Mouse (Mus musculus): Measurements from ENCODE around the gene Slc22a2. TPM values are rescaled to one million over a fixed set of nuclear protein-coding genes. Genes with fewer than 3 reads are reported as not detected.
"Not testable (repeated sequence)": the region's sequence is repeated elsewhere in the genome, so short reads cannot be mapped to it uniquely, and the experiment has no call there.

Slc22a2 gene
- polyA plus RNA-seq (2015; fragmentation: Nextera tagmentation; extraction: Ambion mirVana) = not detected in 2 replicates

DNA sequence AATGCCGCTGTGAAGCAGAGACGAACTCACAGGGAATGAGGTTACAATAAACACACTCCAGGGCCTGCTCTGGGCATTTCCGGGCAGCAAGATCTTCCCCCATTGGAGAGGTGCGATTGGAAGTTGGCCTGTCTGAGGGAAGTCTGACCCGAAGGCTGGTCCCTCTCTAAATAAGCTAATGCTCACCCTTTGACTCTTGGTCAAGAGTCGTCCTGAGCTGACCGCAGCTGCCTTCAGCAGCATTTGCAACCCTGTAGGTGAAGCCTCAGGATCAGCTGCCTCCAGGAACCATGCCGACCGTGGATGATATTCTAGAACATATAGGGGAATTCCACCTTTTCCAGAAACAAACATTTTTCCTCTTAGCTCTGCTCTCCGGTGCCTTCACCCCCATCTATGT lies at the start of gene Slc22a2:
Gene Slc22a2 (plus strand): TSS at position 142 of the 400 bp plus-strand sequence.
- Histone ChIP-seq H3K27me3 (ENCODE audit: control insufficient read depth, insufficient read depth, low read depth, low read length) (no peaks in the 10 kb centered on the region), H3K27ac (ENCODE audit: low read length) (no peak within 1 kb of the TSS), H3K36me3 (ENCODE audit: control insufficient read depth, insufficient read depth, low read length) (no peaks in the 10 kb centered on the region), H3K4me2 (ENCODE audit: low read depth, low read length) (no peak within 1 kb of the TSS), H3K4me3 (ENCODE audit: low read length) (no peak within 1 kb of the TSS), H3K9me3 (ENCODE audit: control insufficient read depth, low read length) (no peaks in the 10 kb centered on the region), H3K9ac (ENCODE audit: low read length) (no peak within 1 kb of the TSS), H3K4me1 (replicated peaks; ENCODE audit: control insufficient read depth, insufficient read depth, low read length) (peaks cover 6% of the 10 kb centered on the region; the same call in 1 of the 2 replicates)
- ATAC-seq (ENCODE audit: low read depth) = no peak
- WGBS = 33% methylated on average over 10 of the region's 10 CpGs

DNA sequence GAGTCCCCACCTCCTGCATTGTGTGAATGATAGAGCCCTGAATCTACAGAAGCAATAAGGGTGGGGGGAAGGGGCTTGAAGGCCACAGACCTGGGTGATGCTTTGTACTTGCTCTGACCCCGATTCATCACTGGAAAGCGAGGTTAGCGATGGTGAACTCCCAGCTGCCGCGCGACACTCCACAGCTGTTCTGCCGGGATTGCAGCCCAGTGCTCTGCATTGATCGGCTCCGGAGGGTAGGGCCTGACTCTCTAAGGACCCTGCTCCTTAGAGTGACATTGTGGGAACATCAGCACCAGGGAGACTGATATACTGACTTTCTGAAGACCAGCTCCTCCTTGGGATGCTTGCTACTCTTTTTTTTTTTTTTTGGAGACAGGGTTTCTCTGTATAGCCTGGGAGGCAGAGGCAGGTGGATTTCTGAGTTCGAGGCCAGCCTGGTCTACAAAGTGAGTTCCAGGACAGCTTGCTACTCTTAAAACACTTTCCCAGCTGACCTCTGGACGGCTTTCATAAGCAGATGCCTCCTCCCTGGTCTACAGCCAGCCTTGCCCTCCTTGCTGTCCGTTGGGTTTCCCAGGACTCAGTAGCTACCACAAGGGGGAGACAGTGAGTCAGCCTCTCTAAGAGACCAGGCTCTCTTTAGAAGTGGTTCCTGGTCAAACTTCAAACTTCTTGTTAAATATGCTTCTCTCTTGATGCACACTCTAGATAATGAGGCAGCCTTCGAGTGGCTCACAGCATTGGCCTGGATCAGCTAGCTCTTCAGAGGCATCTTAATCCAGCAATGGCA lies 49.4 kb upstream of the Slc22a2 start:
- Histone ChIP-seq H3K9me3 (ENCODE audit: control insufficient read depth, low read length) (no peaks in the 10 kb centered on the region), H3K4me1 (replicated peaks; ENCODE audit: control insufficient read depth, insufficient read depth, low read length) (peaks cover 4% of the 10 kb centered on the region; the same call in 1 of the 2 replicates), H3K4me2 (ENCODE audit: low read depth, low read length) (no peak overlapping the region), H3K36me3 (ENCODE audit: control insufficient read depth, insufficient read depth, low read length) (no peaks in the 10 kb centered on the region), H3K27ac (ENCODE audit: low read length) (no peak overlapping the region), H3K27me3 (ENCODE audit: control insufficient read depth, insufficient read depth, low read depth, low read length) (no peaks in the 10 kb centered on the region), H3K4me3 (ENCODE audit: low read length) (no peak overlapping the region), H3K9ac (ENCODE audit: low read length) (no peak overlapping the region)
- peak; percentile 41 for ATAC-seq (ENCODE audit: low read depth)
- 40% methylated on average over 13 of the region's 13 CpGs for WGBS

DNA sequence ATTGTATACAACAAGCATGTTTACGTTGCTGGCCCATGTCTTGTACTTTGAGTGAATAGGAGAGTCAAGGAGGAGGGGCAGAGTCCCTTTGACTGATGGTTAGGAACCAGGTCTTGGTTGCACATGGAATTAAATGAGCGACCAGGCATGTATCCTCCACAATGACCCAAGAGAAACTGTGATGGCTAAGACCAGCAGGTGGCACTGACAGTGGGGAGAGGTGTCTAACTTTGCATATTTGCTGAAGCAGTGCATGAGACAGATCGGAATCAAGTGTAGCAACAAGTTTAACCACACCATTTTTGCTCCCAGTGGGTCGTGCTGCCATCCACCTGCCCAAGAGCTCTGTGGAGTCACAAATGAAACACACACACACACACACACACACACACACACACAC lies 21.7 kb upstream of the Slc22a2 start:
- H3K36me3 ChIP-seq (ENCODE audit: control insufficient read depth, insufficient read depth, low read length) = no peaks in the 10 kb centered on the region
- H3K27ac ChIP-seq (ENCODE audit: low read length) = no peak overlapping the region
- ATAC-seq (ENCODE audit: low read depth) = no peak
- 71% methylated on average over 4 of the region's 4 CpGs for WGBS
- no peak overlapping the region for H3K9ac ChIP-seq (ENCODE audit: low read length)
- peaks cover 5% of the 10 kb centered on the region for H3K9me3 ChIP-seq (ENCODE audit: control insufficient read depth, low read length)
- no peak overlapping the region for H3K4me3 ChIP-seq (ENCODE audit: low read length)
- H3K4me1 ChIP-seq (replicated peaks; ENCODE audit: control insufficient read depth, insufficient read depth, low read length) = no peaks in the 10 kb centered on the region
- no peaks in the 10 kb centered on the region for H3K27me3 ChIP-seq (ENCODE audit: control insufficient read depth, insufficient read depth, low read depth, low read length)
- no peak overlapping the region for H3K4me2 ChIP-seq (ENCODE audit: low read depth, low read length)

DNA sequence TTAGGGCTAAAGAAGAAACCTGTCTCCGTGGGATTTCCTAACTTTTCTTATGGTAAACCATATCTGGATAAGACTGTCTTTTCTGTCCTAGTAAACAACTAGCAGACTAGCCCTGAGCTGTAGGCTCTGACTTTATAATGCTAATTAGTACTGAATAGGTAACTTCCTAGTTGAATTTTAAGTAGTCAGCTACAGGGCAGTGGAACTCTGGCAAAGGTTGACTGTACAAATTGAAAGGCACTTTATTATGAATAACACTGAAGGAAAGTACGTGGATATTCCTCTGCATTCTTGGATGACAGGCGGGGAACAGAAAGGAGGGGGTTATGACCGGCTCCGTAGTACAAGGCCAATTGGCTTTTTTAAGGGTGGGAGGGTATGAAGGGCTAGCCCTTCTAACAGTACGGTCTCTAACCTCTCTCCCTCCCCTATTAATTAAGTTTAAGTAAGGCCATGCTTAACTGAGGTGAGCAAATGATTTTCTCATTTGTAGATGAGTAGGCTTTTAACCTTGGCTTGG lies 19.4 kb upstream of the Slc22a2 start:
- H3K36me3 ChIP-seq (ENCODE audit: control insufficient read depth, insufficient read depth, low read length); H3K27me3 ChIP-seq (ENCODE audit: control insufficient read depth, insufficient read depth, low read depth, low read length); H3K9me3 ChIP-seq (ENCODE audit: control insufficient read depth, low read length); H3K4me3 ChIP-seq (ENCODE audit: low read length); H3K4me2 ChIP-seq (ENCODE audit: low read depth, low read length); H3K9ac ChIP-seq (ENCODE audit: low read length); ATAC-seq (ENCODE audit: low read depth); H3K4me1 ChIP-seq (replicated peaks; ENCODE audit: control insufficient read depth, insufficient read depth, low read length); H3K27ac ChIP-seq (ENCODE audit: low read length): not testable (repeated sequence)
- 61% methylated on average over 6 of the region's 6 CpGs for WGBS

DNA sequence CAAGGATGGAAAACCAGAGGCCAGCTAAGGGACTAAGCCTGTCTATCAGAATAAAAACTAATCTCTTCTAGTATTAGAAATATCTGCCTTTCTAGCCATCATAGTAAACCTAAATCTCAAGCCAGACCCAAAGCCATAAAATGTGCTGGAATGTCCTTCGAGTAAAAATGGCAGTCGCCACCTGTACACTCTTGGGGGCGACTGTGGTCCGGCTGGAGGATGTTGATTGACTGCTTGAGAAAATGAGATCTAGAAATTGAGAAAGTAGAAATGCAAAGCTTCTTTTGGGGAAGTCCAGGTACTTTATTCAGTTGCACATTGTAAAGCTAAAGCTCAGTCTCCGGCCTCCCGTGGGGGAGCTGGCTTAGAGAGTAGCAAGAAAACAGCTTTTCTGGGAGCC lies 18.5 kb upstream of the Slc22a2 start:
- H3K4me1 ChIP-seq (replicated peaks; ENCODE audit: control insufficient read depth, insufficient read depth, low read length) = no peaks in the 10 kb centered on the region
- no peak overlapping the region for H3K4me3 ChIP-seq (ENCODE audit: low read length)
- WGBS = 89% methylated on average over 6 of the region's 6 CpGs
- no peaks in the 10 kb centered on the region for H3K9me3 ChIP-seq (ENCODE audit: control insufficient read depth, low read length)
- H3K27ac ChIP-seq (ENCODE audit: low read length) = no peak overlapping the region
- no peak for ATAC-seq (ENCODE audit: low read depth)
- no peak overlapping the region for H3K4me2 ChIP-seq (ENCODE audit: low read depth, low read length)
- no peaks in the 10 kb centered on the region for H3K36me3 ChIP-seq (ENCODE audit: control insufficient read depth, insufficient read depth, low read length)
- no peak overlapping the region for H3K9ac ChIP-seq (ENCODE audit: low read length)
- no peaks in the 10 kb centered on the region for H3K27me3 ChIP-seq (ENCODE audit: control insufficient read depth, insufficient read depth, low read depth, low read length)

DNA sequence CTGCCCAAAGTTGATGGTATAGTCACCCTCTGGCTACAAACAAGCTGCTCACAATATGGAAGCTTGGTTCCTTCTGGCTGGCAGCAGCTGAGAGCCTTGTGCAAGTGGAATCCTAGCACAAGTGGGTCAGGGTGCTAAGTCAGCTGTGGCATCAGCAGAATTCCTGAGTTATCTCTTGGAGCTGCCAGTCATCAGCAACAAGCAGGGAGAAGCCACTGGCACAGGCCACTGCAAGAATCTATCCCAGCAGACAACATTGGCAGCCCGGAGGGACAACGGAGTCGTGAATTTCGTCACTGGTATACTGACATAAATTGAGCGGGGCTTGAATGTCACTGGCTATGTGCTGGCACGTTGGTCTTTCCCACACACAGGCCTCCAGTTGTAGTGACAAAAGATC lies 12.6 kb upstream of the Slc22a2 start:
- H3K9ac ChIP-seq (ENCODE audit: low read length) = no peak overlapping the region
- H3K4me3 ChIP-seq (ENCODE audit: low read length) = no peak overlapping the region
- WGBS = 47% methylated on average over 6 of the region's 6 CpGs
- H3K27me3 ChIP-seq (ENCODE audit: control insufficient read depth, insufficient read depth, low read depth, low read length) = no peaks in the 10 kb centered on the region
- H3K36me3 ChIP-seq (ENCODE audit: control insufficient read depth, insufficient read depth, low read length) = no peaks in the 10 kb centered on the region
- no peaks in the 10 kb centered on the region for H3K4me1 ChIP-seq (replicated peaks; ENCODE audit: control insufficient read depth, insufficient read depth, low read length)
- H3K4me2 ChIP-seq (ENCODE audit: low read depth, low read length) = no peak overlapping the region
- H3K9me3 ChIP-seq (ENCODE audit: control insufficient read depth, low read length) = no peaks in the 10 kb centered on the region
- no peak for ATAC-seq (ENCODE audit: low read depth)
- H3K27ac ChIP-seq (ENCODE audit: low read length) = no peak overlapping the region

DNA sequence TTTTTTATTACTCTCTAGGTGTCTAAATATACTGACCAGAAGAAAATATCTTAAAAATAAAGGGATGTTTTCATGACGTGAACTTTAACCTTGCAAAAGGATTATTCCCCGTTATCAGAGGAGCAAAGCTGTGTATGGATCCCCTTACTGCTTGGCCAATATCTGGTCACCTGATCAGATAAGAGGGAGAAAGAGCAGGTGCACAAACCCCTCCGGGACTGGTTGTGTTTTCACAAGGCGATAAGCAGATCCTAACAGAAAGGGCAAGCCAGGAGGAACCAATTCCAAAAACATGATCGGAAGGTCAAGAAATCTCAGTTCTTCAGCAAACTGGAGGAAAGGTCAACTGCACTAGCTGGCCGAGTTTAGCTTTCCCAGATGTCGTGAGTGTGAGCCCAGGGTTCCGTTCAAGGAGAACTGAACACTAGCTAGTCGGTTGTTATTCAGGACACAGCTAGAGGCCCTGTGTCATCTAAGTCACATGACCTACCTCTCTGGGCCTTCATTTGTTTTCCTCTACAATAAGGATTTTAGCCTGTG lies 11.9 kb upstream of the Slc22a2 start:
- H3K4me2 ChIP-seq (ENCODE audit: low read depth, low read length) = no peak overlapping the region
- no peak overlapping the region for H3K4me3 ChIP-seq (ENCODE audit: low read length)
- no peaks in the 10 kb centered on the region for H3K9me3 ChIP-seq (ENCODE audit: control insufficient read depth, low read length)
- 43% methylated on average over 9 of the region's 9 CpGs for WGBS
- H3K4me1 ChIP-seq (replicated peaks; ENCODE audit: control insufficient read depth, insufficient read depth, low read length) = no peaks in the 10 kb centered on the region
- H3K27me3 ChIP-seq (ENCODE audit: control insufficient read depth, insufficient read depth, low read depth, low read length) = no peaks in the 10 kb centered on the region
- H3K27ac ChIP-seq (ENCODE audit: low read length) = no peak overlapping the region
- no peak for ATAC-seq (ENCODE audit: low read depth)
- no peaks in the 10 kb centered on the region for H3K36me3 ChIP-seq (ENCODE audit: control insufficient read depth, insufficient read depth, low read length)
- H3K9ac ChIP-seq (ENCODE audit: low read length) = no peak overlapping the region

DNA sequence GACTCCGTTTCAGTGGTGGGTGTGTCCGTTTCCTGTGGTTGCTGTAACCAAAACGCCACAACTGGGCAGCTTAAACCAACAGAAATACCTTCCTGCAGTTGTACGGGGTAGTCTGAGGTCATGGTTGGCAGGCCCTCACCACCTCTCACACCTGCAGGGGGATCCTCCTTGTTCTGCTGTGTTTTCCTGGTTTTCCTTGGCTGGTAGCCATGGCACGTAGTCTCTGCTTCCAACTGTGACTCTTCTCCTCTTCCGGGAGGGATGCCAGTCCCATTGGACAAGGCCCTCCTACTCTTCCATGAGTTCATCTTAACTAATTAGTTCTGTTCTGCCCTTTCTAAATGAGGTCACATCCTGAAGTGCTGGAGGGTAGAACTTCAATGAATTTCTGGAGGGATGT lies 8.5 kb upstream of the Slc22a2 start:
- Histone ChIP-seq H3K4me2 (ENCODE audit: low read depth, low read length) (no peak overlapping the region), H3K9ac (ENCODE audit: low read length) (no peak overlapping the region), H3K27ac (ENCODE audit: low read length) (no peak overlapping the region), H3K36me3 (ENCODE audit: control insufficient read depth, insufficient read depth, low read length) (no peaks in the 10 kb centered on the region), H3K4me1 (replicated peaks; ENCODE audit: control insufficient read depth, insufficient read depth, low read length) (no peaks in the 10 kb centered on the region), H3K4me3 (ENCODE audit: low read length) (no peak overlapping the region), H3K9me3 (ENCODE audit: control insufficient read depth, low read length) (no peaks in the 10 kb centered on the region), H3K27me3 (ENCODE audit: control insufficient read depth, insufficient read depth, low read depth, low read length) (no peaks in the 10 kb centered on the region)
- ATAC-seq (ENCODE audit: low read depth) = no peak
- 70% methylated on average over 6 of the region's 6 CpGs for WGBS

DNA sequence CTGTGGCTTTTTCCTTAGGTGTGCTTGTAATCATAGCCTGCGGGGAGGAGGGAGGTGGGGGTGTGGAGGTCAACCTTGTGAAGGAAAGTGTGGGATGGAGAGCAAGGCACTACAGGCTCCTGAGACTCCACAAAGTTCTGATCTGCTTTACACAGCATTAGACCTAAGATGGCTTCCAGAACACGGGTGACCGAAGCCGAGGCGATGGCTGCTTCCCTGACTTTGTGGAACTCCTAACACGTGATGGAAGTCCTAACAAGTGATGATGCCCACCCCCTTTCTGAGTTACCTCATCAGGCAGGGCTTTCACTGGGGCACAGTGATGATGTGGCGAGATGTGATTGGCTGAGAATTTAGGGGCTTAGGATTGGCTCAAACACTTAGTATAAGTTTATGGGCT lies 6.8 kb upstream of the Slc22a2 start:
- 89% methylated on average over 7 of the region's 7 CpGs for WGBS

More for the DNA sequence above, 6.8 kb upstream of the Slc22a2 start:
- H3K9me3 ChIP-seq (ENCODE audit: control insufficient read depth, low read length) = no peaks in the 10 kb centered on the region
- no peak overlapping the region for H3K4me2 ChIP-seq (ENCODE audit: low read depth, low read length)
- no peak overlapping the region for H3K9ac ChIP-seq (ENCODE audit: low read length)
- no peaks in the 10 kb centered on the region for H3K36me3 ChIP-seq (ENCODE audit: control insufficient read depth, insufficient read depth, low read length)
- no peak for ATAC-seq (ENCODE audit: low read depth)
- H3K4me1 ChIP-seq (replicated peaks; ENCODE audit: control insufficient read depth, insufficient read depth, low read length) = no peaks in the 10 kb centered on the region
- no peak overlapping the region for H3K4me3 ChIP-seq (ENCODE audit: low read length)
- H3K27me3 ChIP-seq (ENCODE audit: control insufficient read depth, insufficient read depth, low read depth, low read length) = no peaks in the 10 kb centered on the region
- H3K27ac ChIP-seq (ENCODE audit: low read length) = no peak overlapping the region

Measured in lung, embryonic 16.5 days (tissue).